Mouse (Mus musculus) brain, embryonic 14.5 days (tissue): Measurements from ENCODE around the gene Zan. TPM values are rescaled to one million over a fixed set of nuclear protein-coding genes. Genes with fewer than 3 reads are reported as not detected.

Experiments used
- DNase-seq: peaks from one replicate; pipeline ENCODE4 v3.0.0-alpha.2; 2011; ENCODE audit warnings: low read depth
- CTCF ChIP-seq: fragments of 200-500 bp; IDR thresholded peaks from 2 replicates; pipeline ENCODE4 v1.5.1; 2012; ENCODE audit warnings: inconsistent platforms, mild to moderate bottlenecking, moderate library complexity, borderline replicate concordance; ENCODE audit not compliant: insufficient read depth, insufficient read length; ENCODE audit errors: extremely low read depth
- POLR2A ChIP-seq: fragments of 200-500 bp; IDR thresholded peaks from 2 replicates; pipeline ENCODE4 v1.6.1; 2012; ENCODE audit warnings: mild to moderate bottlenecking, inconsistent platforms, borderline replicate concordance; ENCODE audit not compliant: poor library complexity, insufficient read depth, insufficient read length, severe bottlenecking; ENCODE audit errors: extremely low read depth
- polyA plus RNA-seq: library from polyadenylated mRNA; depleted of rRNA; stranded (reverse); fragments of >200 nt; gene quantifications from 2 replicates; pipeline ENCODE4 v1.2.3, GENCODE M21; 2012

Zan gene
- polyA plus RNA-seq, 1 experiment, result 0.30 TPM

GRCm38 (mm10) chr5:137348482-137349383, 128.1 kb downstream of the Zan start:
- peak; percentile 42 for DNase-seq
- TF ChIP-seq POLR2A, result no peak
- TF ChIP-seq CTCF, result no peak

DNA sequence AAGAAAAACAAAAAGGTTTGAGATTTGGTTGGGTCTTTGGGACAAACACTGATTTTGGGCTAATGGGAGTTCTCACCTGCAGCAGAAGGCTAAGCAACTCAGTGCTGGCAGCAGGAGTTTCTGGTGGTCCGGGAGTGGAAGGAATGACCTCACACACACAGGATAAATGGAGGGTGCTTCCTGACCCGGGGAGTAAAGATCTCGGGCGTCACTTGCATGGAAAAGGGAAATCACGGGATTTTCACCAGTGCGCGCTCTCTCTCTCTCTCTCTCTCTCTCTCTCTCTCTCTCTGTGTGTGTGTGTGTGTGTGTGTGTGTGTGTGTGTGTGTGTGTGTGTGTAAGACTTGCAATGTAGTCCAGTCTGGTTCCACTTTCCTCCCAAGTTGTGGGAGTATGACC, 129.0 kb downstream of the Zan start:
- DNase-seq, result no peak

GRCm38 (mm10) chr5:137346983-137347382, 129.9 kb downstream of the Zan start:
- DNase-seq, result no peak
- TF ChIP-seq POLR2A (no peak), CTCF (no peak)

More for the DNA sequence above, 129.0 kb downstream of the Zan start:
- TF ChIP-seq POLR2A (no peak), CTCF (no peak)

DNA sequence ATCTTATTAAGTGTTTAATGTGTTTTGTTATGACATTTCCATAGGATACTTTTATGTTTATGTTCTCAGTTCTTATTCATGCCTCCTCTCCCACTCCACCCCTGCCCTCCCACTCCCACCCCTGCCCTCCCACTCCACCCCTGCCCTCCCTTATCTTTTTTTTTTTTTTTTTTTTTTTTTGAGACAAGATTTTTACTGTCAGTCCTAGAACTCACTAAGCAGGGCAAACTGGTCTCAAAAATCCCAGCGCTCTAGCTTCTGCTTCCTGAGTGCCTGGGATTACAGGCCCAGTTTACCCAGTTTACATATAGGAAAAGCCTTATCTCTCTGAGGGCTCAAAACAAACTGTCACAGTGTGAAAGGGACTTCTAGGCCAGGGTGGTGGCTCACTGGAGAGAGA, 130.5 kb downstream of the Zan start:
- DNase-seq, result no peak
- TF ChIP-seq CTCF, result no peak
- TF ChIP-seq POLR2A, result no peak

- peak; percentile 32 for DNase-seq
- no peak for TF ChIP-seq CTCF
- TF ChIP-seq POLR2A, result no peak
Measured at GRCm38 (mm10) chr5:137345821-137346220, 131.0 kb downstream of the Zan start.

DNA sequence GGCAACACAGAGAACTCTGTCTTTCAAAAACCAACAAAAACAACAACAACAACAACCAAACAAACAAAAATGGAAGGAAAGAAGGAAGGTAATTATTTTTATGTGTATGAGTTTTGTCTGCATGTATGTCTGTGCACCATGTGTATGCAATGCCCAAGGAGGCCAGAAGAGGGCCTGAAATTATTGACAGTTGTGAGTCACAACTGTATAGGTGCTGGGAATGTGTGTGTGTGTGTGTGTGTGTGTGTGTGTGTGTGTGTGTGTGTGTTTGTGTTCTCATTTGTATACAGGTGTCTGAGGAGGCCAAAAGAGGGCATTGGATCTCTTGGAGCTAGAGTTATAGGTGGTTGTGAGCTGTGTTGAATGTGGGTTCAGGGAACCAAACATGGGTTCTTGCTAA, 133.0 kb downstream of the Zan start:
- DNase-seq, result no peak
- TF ChIP-seq CTCF, result no peak
- TF ChIP-seq POLR2A, result no peak

DNA sequence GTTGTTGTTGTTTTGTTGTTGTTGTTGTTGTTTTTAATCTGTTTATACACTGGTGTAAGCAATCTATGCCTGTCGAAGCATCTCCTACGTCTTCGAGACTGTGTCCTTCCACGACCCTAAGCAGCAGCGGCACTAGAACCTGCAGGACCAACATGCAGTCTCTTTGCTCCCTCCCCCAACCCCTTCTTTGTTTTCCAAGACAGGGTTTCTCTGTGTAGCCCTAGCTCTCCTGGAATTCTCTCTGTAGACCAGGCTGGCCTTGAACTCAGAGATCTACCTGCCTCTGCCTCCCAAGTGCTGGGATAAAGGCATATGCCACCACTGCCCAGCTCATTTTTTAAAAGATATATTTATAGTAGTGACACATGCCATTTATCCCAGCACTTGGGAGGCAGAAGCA, 133.5 kb downstream of the Zan start:
- TF ChIP-seq CTCF (no peak), POLR2A (no peak)

DNA sequence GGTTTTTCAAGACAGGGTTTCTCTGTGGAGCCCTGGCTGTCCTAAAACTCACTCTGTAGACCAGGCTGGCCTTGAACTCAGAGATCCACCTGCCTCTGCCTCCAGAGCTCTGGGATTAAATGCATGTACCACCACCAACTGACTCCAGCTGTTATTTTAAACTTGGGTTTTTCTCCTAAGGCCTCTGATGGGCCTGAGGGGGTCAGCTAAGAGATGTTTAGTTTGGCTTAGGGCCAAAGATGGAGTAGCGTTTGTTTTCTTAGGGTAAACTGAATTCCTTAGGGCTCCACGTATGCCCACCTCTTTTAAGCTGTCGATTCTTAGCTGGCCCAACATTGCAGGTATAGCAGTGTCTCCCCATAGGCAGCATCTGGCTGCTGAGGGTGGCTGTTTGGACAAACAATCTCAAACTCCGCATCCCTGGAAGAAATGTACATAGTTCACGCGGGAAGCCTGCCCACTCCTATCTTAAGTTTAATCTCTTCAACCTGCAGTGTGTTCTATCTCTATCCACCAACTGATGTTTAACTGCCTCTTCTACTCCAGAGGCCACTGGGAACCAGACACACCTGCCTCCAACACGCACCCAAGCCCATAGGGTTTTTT, 134.4 kb downstream of the Zan start:
- TF ChIP-seq CTCF (no peak), POLR2A (no peak)
- DNase-seq, result no peak

More for the DNA sequence above, 133.5 kb downstream of the Zan start:
- DNase-seq, result no peak

DNA sequence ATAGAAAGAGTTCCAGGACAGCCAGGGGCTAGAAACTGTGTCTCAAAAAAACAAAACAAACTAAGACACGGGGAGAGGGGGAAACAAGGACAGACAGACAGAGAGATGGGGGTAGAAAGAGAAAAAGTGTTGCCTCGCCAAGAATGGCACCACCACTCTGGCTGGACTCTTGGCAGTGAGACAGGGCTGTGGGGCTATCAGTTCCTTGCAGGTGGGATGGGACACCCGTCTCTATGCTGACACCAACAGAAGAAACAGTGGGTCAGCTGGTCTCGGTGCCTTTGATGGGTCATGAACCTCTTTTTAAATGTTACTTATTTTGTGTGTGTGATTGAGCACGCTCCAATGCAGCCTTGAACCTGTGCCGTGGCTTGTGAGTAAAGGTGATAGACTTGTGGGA, 136.6 kb downstream of the Zan start:
- DNase-seq, result no peak
- TF ChIP-seq CTCF, result no peak
- no peak for TF ChIP-seq POLR2A

DNA sequence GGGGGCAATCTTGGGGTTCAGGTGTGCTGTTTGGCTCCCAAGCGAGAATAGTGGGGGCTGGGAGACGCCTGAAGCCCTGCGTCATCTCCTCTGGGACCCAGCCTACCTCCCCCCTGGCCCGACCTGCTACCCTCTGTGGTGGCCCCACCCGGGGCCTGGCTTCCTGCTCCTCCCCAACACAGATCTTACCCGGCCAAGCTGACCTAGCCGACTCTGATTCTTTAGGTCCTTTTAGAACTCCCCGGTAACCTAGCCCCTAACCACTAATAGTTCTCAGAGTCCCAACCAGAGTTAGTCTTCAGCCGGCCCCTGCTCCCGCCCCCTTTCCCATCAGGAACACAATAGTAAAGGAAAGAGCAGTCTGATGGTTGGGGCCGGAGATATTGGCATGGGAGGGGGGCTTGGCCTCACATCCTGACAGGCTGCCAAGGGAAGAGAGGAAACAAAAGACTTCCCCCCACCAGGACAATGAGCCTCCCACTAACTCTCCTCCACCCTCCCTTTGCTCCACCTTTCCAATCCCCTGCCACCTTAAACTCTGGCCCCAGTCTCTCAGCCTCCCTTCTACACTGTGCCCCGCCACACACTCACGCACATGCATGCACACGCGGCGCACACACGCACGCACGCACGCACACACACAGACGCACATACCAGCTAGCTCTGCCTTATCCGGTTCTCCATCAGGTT, 137.4 kb downstream of the Zan start:
- DNase-seq, result peak; percentile 77
- TF ChIP-seq CTCF (no peak), POLR2A (no peak)

GRCm38 (mm10) chr5:137338663-137339289, 138.1 kb downstream of the Zan start:
- TF ChIP-seq POLR2A, result no peak
- TF ChIP-seq CTCF, result no peak
- no peak for DNase-seq

- no peak for TF ChIP-seq CTCF
- peak; percentile 24; the same call in 1 of the 2 replicates for TF ChIP-seq POLR2A
- DNase-seq, result peak; percentile 98
Measured at GRCm38 (mm10) chr5:137338256-137338655, 138.6 kb downstream of the Zan start.

DNA sequence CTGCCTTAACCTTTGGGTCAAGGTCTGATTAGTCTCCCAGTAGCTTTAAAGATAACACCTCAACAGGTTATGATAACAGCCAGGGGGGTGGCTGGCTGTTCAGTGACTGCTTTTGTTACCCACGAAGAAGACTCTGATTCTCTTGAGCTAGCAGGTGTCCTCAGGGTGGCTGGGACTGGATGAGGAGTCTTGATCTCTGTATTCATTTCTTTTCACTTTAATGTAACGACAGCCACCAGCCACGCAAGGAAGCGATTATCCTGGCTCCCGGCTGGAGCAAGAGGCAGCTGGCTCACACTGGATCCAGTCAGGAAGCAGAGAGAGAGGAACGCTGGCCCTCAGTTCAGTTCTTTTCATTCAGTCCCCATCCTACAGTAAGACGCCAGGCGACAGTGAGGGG, 139.7 kb downstream of the Zan start:
- TF ChIP-seq CTCF, result no peak
- TF ChIP-seq POLR2A, result no peak
- no peak for DNase-seq
